Mouse (Mus musculus) kidney, embryonic 15.5 days (tissue): ENCODE data around the gene Dolpp1. TPM values are rescaled to one million over a fixed set of nuclear protein-coding genes. Genes with fewer than 3 reads are reported as not detected.

ENCODE experiments used
- microRNA-seq: library from miRNA; unstranded; fragments of <30 nt; microRNA quantifications from one replicate; pipeline ENCODE4, GENCODE M21; 2016
- polyA plus RNA-seq: library from polyadenylated mRNA; unstranded; fragments of >200 nt; fragmentation: Nextera tagmentation; extraction: Ambion mirVana; gene quantifications from 2 replicates; pipeline ENCODE4 v1.2.1, GENCODE M21; 2015

The Dolpp1 gene
- polyA plus RNA-seq, 1 experiment from 2014 or later = 37.7 TPM

Small RNA genes lying within 50 kb of the gene (microRNA-seq; reads per million reads assigned to microRNA genes)
- not detected for gene Gm47292

Other genes starting within 250 kb of the Dolpp1 start
- 19.8 and 20.8 TPM in 2 replicates for gene Endog, start 220.8 kb upstream of the Dolpp1 start, polyA plus RNA-seq
- gene Spout1, start 213.8 kb upstream of the Dolpp1 start, polyA plus RNA-seq = 76.3 and 83.0 TPM in 2 replicates
- gene Kyat1, start 186.4 kb upstream of the Dolpp1 start, polyA plus RNA-seq = 9.8 and 10.8 TPM in 2 replicates
- gene Lrrc8a, start 154.5 kb upstream of the Dolpp1 start, polyA plus RNA-seq = 40.1 and 41.7 TPM in 2 replicates
- 0.26 and 0.33 TPM in 2 replicates for gene Gm28035, start 151.7 kb upstream of the Dolpp1 start, polyA plus RNA-seq
- gene Phyhd1, start 126.1 kb upstream of the Dolpp1 start, polyA plus RNA-seq = 11.5 and 13.3 TPM in 2 replicates
- not detected in 2 replicates for gene Gm28038, start 111.2 kb upstream of the Dolpp1 start, polyA plus RNA-seq
- gene Dolk, start 105.9 kb upstream of the Dolpp1 start, polyA plus RNA-seq = 32.9 and 34.0 TPM in 2 replicates
- gene Nup188, start 105.9 kb upstream of the Dolpp1 start, polyA plus RNA-seq = 35.5 and 42.1 TPM in 2 replicates
- gene Sh3glb2, start 32.9 kb upstream of the Dolpp1 start, polyA plus RNA-seq = 74.2 and 87.7 TPM in 2 replicates
- gene Miga2, start 28.0 kb upstream of the Dolpp1 start, polyA plus RNA-seq = 26.4 and 28.8 TPM in 2 replicates
- 27.2 and 30.9 TPM in 2 replicates for gene Crat, start 23.6 kb downstream of the Dolpp1 start, polyA plus RNA-seq
- gene Ptpa, start 23.8 kb downstream of the Dolpp1 start, polyA plus RNA-seq = 162 and 175 TPM in 2 replicates
- gene Ier5l, start 82.0 kb downstream of the Dolpp1 start, polyA plus RNA-seq = 3.3 and 3.5 TPM in 2 replicates
- gene Cstad, start 202.8 kb downstream of the Dolpp1 start, polyA plus RNA-seq = 1.2 and 1.8 TPM in 2 replicates